Comparison of ENCODE assay signal across 8 mouse cellular contexts in genomic region chr9:97055906-97056305, GRCm38 (mm10). TPM values are rescaled to one million over a fixed set of nuclear protein-coding genes. Genes with fewer than 3 reads are reported as not detected.
DNase-seq lines count a peak whose midpoint lies in the region; ATAC-seq lines count a peak whose summit lies in the region.

No protein-coding gene starts in this region.

- peak; percentile 13 for DNase-seq in adrenal gland, postnatal 14 days
- no peak for DNase-seq in adrenal gland, adult 8-10 months
- DNase-seq in kidney, postnatal 36 days: peak; percentile 14 to 34
- DNase-seq in kidney, adult 9 months: no peak
- peak; percentile 51 for DNase-seq in retina, postnatal 1 day
- DNase-seq in lung, postnatal 25 days (ENCODE audit: low spot score): no peak
- no peak for DNase-seq in adipocyte (ENCODE audit: low spot score)

- no peak overlapping the region for H3K9ac ChIP-seq in hindbrain, embryonic 13.5 days

- H3K4me3 ChIP-seq in hindbrain, embryonic 13.5 days: no peak overlapping the region

- peaks cover 28% of the 10 kb centered on the region for H3K4me1 ChIP-seq in hindbrain, embryonic 13.5 days (replicated peaks)

- H3K9me3 ChIP-seq in hindbrain, embryonic 13.5 days: no peaks in the 10 kb centered on the region

- no peak overlapping the region for H3K4me2 ChIP-seq in hindbrain, embryonic 13.5 days

- no peaks in the 10 kb centered on the region for H3K27me3 ChIP-seq in hindbrain, embryonic 13.5 days

- 0 out of 2 replicates have a peak overlapping the region, but pooled peaks have one; percentile 5 for H3K27ac ChIP-seq in hindbrain, embryonic 13.5 days

- no peaks in the 10 kb centered on the region for H3K36me3 ChIP-seq in hindbrain, embryonic 13.5 days

- WGBS in hindbrain, embryonic 13.5 days: 38% methylated on average over 14 of the region's 14 CpGs

- no peak; the same call in 1 of the 2 replicates for ATAC-seq in hindbrain, embryonic 13.5 days (ENCODE audit: low FRiP score)

RNA-seq across cellular contexts. Expression of gene Spsb4, which starts 37.3 kb away (rescaled TPM):
- total RNA-seq in adrenal gland, postnatal 14 days (2021): 1.5 and 1.7 TPM in 2 replicates
- under 1 TPM; 0.74 to 0.98 (median 0.85) TPM for total RNA-seq in adrenal gland, adult 8-10 months (2022)
- polyA plus RNA-seq in hindbrain, embryonic 13.5 days (2015; fragmentation: Nextera tagmentation; extraction: Ambion mirVana): 50.3 and 52.3 TPM in 2 replicates

RNA-seq across cellular contexts. Expression of gene Slc25a36, which starts 55.1 kb away (rescaled TPM):
- total RNA-seq in adrenal gland, postnatal 14 days (2021): 75.4 and 82.8 TPM in 2 replicates
- 100 to 1,000 TPM in 2 of 4 experiments, 10 to 100 TPM in 2; 76.3 to 126 (median 102) TPM for total RNA-seq in adrenal gland, adult 8-10 months (2022)
- polyA plus RNA-seq in hindbrain, embryonic 13.5 days (2015; fragmentation: Nextera tagmentation; extraction: Ambion mirVana): 84.1 and 85.5 TPM in 2 replicates

Comparison
In these comparisons a context has a peak if more than half of its experiments do, and no peak if none do; other contexts are left out.
1. DNase-seq: peak in adrenal gland, postnatal 14 days (single experiment), kidney, postnatal 36 days (2 of 2) and retina, postnatal 1 day (single experiment); none in adrenal gland, adult 8-10 months (single experiment), kidney, adult 9 months (single experiment), lung, postnatal 25 days (single experiment) and adipocyte (single experiment).